Mouse (Mus musculus) E14TG2a.4 (cell line): Measurements from ENCODE around the gene Gm12790.
A peak's percentile ranks its signal among the peaks of the same experiment; 100 is the strongest.
"Not testable (repeated sequence)": the region's sequence is repeated elsewhere in the genome, so short reads cannot be mapped to it uniquely, and the experiment has no call there.

Experiments
- H3K27me3 ChIP-seq: 2 replicates; pipeline ENCODE4 v1.6.1; 2014; ENCODE audit warnings: low read length, control low read depth; ENCODE audit not compliant: insufficient read depth
- H3K36me3 ChIP-seq: 2 replicates; pipeline ENCODE4 v1.6.1; 2014; ENCODE audit warnings: low read length, control low read depth; ENCODE audit not compliant: insufficient read depth
- H3K4me1 ChIP-seq: replicated peaks from 2 replicates; pipeline ENCODE4 v1.6.1; 2014; ENCODE audit warnings: low read depth, low read length, control low read depth
- H3K4me3 ChIP-seq: replicated peaks from 2 replicates; pipeline ENCODE4 v1.5.1; 2014; ENCODE audit warnings: mild to moderate bottlenecking, low read length
- H3K9me3 ChIP-seq: 2 replicates; pipeline ENCODE4 v1.6.1; 2014; ENCODE audit warnings: low read length, control low read depth
- CTCF ChIP-seq: conservative IDR thresholded peaks from 2 replicates; pipeline ENCODE4 v1.5.1; 2014; ENCODE audit warnings: low read length
- NANOG ChIP-seq: IDR thresholded peaks from 2 replicates; pipeline ENCODE4 v1.6.1; 2014; ENCODE audit warnings: borderline replicate concordance, low read length, mixed read lengths
- POU5F1 ChIP-seq: IDR thresholded peaks from 2 replicates; pipeline ENCODE4 v1.6.1; 2014; ENCODE audit warnings: low read length, borderline replicate concordance

Gm12790 gene

DNA sequence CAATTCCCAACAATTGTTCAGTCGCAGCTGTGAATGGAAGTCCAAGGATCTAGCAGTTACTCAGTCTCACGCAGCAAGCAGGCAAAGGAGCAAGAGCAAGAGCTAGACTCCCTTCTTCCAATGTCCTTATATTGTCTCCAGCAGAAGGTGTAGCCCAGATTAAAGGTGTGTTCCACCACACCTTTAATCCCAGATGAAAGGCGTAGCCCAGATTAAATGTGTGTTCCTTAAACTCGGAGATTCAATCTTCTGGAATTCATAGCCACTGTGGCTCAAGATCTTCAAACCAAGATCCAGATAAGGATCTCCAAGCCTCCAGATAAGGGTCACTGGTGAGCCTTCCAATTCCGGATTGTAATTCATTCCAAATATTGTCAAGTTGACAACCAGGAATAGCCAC lies at the start of gene Gm12790:
Gene Gm12790 (minus strand): TSS at position 101 of the 400 bp plus-strand sequence.
- not testable (repeated sequence) for H3K36me3 ChIP-seq, H3K4me1 ChIP-seq, H3K4me3 ChIP-seq, H3K27me3 ChIP-seq, H3K9me3 ChIP-seq

DNA sequence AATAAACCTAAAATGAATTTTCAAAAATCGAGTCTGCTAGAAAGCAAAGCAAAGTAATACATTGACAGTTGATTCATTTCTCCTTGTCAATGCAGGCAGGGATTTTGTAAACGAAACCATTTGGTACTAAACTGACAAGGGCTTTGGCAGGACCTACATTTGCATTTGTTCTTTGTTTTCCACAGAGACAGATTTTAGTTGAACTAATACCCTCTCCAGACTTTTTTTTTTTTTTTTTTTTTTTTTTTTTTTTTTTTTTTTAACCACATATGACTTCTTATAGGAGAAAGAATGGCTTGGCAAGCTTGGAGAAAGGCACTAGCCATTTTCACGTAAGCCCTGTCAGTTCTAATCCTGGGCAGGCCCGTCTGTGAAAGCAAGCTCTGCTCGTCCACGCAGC lies 45.8 kb upstream of the Gm12790 start:
- no peaks in the 10 kb centered on the region for H3K4me1 ChIP-seq
- H3K9me3 ChIP-seq: no peaks in the 10 kb centered on the region
- TF ChIP-seq CTCF (no peak), POU5F1 (no peak), NANOG (no peak)
- no peaks in the 10 kb centered on the region for H3K36me3 ChIP-seq
- no peaks in the 10 kb centered on the region for H3K27me3 ChIP-seq
- no peak overlapping the region for H3K4me3 ChIP-seq

DNA sequence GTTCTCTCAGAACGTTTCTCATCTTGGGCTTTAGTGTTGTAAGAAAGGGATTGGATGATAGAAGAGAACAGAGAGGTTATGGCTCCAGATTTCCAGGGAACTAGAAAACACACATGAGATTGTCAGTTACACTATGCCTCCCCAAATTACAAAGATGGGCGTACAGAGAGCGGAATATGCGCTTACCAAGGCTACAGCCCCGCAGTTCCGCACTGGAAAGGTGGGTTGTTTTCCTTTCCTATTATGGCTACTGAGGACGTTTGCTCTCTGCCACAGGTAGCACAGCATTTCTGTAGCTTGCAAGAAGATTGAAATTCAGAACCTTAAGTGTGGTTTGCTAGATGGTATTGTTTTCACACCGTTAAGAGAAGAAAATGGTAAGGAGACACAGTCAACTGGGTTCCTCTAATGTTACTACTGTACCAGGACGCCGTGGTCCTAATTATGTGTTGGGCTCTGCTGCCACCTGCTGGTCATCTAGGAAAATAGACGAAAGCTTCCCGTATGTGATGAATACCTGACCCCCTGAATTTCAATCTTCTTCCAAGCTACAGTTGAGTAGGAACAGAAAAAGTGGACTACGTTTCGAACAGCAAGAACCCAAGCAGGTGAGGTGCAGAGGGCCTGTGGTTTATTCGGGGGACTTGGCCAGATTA lies 17.5 kb upstream of the Gm12790 start:
- Histone ChIP-seq H3K9me3 (0 out of 2 replicates have a peak, but pooled peaks cover 2% of the 10 kb centered on the region), H3K36me3 (no peaks in the 10 kb centered on the region), H3K27me3 (no peaks in the 10 kb centered on the region; the same call in 1 of the 2 replicates), H3K4me1 (peaks cover 16% of the 10 kb centered on the region), H3K4me3 (no peak overlapping the region)
- TF ChIP-seq POU5F1 (no peak), CTCF (peak; percentile 56)

DNA sequence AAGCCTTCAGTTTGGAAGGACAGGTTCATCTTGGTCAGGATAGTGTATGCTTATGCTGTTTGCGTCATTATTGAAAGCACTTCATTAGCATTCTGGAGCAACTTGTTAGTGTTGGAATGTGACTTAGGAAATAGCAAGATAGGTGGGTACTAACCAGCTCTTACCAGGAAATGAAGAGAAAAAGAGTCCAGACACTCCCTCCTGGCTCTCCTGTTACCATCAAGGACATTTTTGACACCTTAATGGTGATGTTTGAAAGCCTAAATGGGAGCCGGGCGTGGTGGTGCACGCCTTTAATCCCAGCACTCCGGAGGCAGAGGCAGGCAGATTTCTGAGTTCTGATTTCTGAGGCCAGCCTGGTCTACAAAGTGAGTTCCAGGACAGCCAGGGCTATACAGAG lies 16.6 kb upstream of the Gm12790 start:
- peaks cover 11% of the 10 kb centered on the region for H3K9me3 ChIP-seq
- TF ChIP-seq NANOG: no peak
- no peak for TF ChIP-seq CTCF
- no peak for TF ChIP-seq POU5F1
- no peaks in the 10 kb centered on the region for H3K36me3 ChIP-seq
- H3K4me1 ChIP-seq: peaks cover 16% of the 10 kb centered on the region
- H3K4me3 ChIP-seq: no peak overlapping the region
- no peaks in the 10 kb centered on the region; the same call in 1 of the 2 replicates for H3K27me3 ChIP-seq

DNA sequence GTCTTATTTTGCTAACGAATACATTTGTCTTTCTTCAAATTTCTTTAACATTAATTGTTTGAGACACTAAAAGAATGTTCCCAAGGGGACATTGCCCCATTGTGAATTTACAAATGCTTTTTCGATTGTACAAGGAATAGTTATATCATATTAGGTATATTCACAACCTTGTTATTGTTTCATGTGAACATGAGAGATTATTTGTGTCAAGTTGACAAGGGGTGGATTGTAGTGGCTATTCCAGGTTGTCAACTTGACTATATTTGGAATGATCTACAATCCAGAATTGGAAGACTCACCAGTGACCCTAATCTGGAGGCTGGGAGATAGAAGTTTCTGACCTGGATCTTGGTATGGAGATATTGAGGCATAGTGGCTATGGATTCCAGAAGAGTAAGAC lies 5.5 kb upstream of the Gm12790 start, which contains the start of gene Gm12789:
Gene Gm12789 (plus strand): TSS at position 301 of the 400 bp plus-strand sequence.
- not testable (repeated sequence) for H3K4me3 ChIP-seq, H3K36me3 ChIP-seq, H3K27me3 ChIP-seq, H3K9me3 ChIP-seq, H3K4me1 ChIP-seq

DNA sequence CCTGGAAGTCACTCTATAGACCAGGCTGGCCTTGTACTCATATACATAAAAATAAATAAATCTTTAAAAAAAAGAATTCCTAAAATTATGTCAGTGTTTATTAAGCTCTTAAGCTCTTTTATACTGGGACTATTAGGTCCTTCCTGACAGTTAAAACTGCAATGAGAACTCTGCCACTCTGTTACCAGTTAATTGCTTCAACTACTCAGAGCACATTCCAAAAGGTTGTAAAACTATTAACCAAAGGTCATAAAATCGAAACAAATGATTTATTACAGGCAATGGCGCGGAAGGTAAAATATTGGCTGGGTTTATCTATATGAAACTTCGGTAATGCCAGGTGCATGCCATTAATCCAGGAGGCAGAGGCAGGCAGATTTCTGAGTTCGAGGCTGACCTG lies 4.8 kb upstream of the Gm12790 start:
- no peak overlapping the region for H3K4me3 ChIP-seq

DNA sequence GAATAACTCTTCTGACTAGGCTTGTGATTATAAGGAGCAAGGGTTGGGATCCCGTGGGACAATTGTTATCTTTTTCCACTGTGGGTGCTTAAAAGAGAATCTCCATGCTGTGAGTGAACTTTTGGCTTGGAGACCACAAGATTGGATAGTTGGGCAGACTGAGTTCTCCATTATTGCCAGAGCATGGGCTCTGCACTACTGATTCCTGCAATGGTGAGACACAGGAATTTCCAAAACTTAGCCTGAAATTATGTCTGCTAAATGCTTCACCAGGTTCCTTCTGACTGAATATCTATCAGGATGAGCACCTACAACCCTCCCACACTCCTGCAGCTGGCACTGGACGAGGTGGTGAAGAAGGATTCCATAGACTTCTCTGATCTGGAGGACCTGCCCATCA lies 40.7 kb downstream of the Gm12790 start, which contains the start of gene Gm12794:
Gene Gm12794 (plus strand): TSS at position 301 of the 400 bp plus-strand sequence.
- H3K36me3 ChIP-seq, H3K9me3 ChIP-seq, H3K4me3 ChIP-seq, H3K27me3 ChIP-seq, H3K4me1 ChIP-seq: not testable (repeated sequence)

More for the DNA sequence above, 4.8 kb upstream of the Gm12790 start:
- Histone ChIP-seq H3K9me3 (no peaks in the 10 kb centered on the region), H3K4me1 (no peaks in the 10 kb centered on the region; the same call in 1 of the 2 replicates), H3K36me3 (no peaks in the 10 kb centered on the region), H3K27me3 (no peaks in the 10 kb centered on the region)
- TF ChIP-seq CTCF (no peak), POU5F1 (no peak), NANOG (no peak)
